Mouse (Mus musculus) forebrain, embryonic 16.5 days (tissue): ENCODE results near the gene Wdr62. TPM values are rescaled to one million over a fixed set of nuclear protein-coding genes. Genes with fewer than 3 reads are reported as not detected.
A peak's percentile ranks its signal among the peaks of the same experiment; 100 is the strongest.
"Not testable (repeated sequence)": the region's sequence is repeated elsewhere in the genome, so short reads cannot be mapped to it uniquely, and the experiment has no call there.

Experiments used
- ATAC-seq: fragments of 200-750 bp; cut with Nextera tagmentation; 2 replicates; pipeline ENCODE4 v1.8.0; 2017; ENCODE audit warnings: mild to moderate bottlenecking, moderate library complexity
- H3K27ac ChIP-seq: fragments of 300-500 bp; sonication (generic); 2 replicates; pipeline ENCODE4 v1.5.1; 2014; ENCODE audit warnings: low read length, control low read depth
- H3K27me3 ChIP-seq: fragments of 300-500 bp; sonication (generic); replicated peaks from 2 replicates; pipeline ENCODE4 v1.6.1; 2014; ENCODE audit warnings: low read length; ENCODE audit not compliant: control insufficient read depth, insufficient read depth
- H3K36me3 ChIP-seq: fragments of 300-500 bp; sonication (generic); 2 replicates; pipeline ENCODE4 v1.6.1; 2014; ENCODE audit not compliant: control insufficient read depth, insufficient read depth
- H3K4me1 ChIP-seq: fragments of 300-500 bp; sonication (generic); replicated peaks from 2 replicates; pipeline ENCODE4 v1.6.1; 2014; ENCODE audit warnings: low read length; ENCODE audit not compliant: control insufficient read depth, insufficient read depth
- H3K4me2 ChIP-seq: fragments of 300-500 bp; sonication (generic); 2 replicates; pipeline ENCODE4 v1.6.1; 2014; ENCODE audit warnings: mild to moderate bottlenecking, low read length, control low read depth
- H3K4me3 ChIP-seq: fragments of 300-500 bp; sonication (generic); replicated peaks from 2 replicates; pipeline ENCODE4 v1.5.1; 2014; ENCODE audit warnings: mild to moderate bottlenecking, low read length, control low read depth
- H3K9ac ChIP-seq: fragments of 300-500 bp; sonication (generic); replicated peaks from 2 replicates; pipeline ENCODE4 v1.6.1; 2014; ENCODE audit warnings: low read depth, low read length, control low read depth
- H3K9me3 ChIP-seq: fragments of 300-500 bp; sonication (generic); 2 replicates; pipeline ENCODE4 v1.6.1; 2016; ENCODE audit warnings: low read length; ENCODE audit not compliant: control insufficient read depth
- WGBS: fragments of 180-500 bp; shearing (Covaris S2); extraction: QIAGEN DNeasy Blood & Tissue Kit; methylation state at CpG from one replicate; pipeline ENCODE4 v1.1.7; 2014; 5-methylcytosine and 5-hydroxymethylcytosine counted together
- polyA plus RNA-seq: library from polyadenylated mRNA; unstranded; fragments of >200 nt; fragmentation: Nextera tagmentation; extraction: Ambion mirVana; gene quantifications from 2 replicates; pipeline ENCODE4 v1.2.1, GENCODE M21; 2015

Wdr62 gene
- polyA plus RNA-seq, 1 experiment from 2014 or later, result 8.2 TPM

- H3K4me3 ChIP-seq, H3K4me2 ChIP-seq, H3K9me3 ChIP-seq, ATAC-seq, H3K4me1 ChIP-seq, H3K27ac ChIP-seq, H3K36me3 ChIP-seq, H3K9ac ChIP-seq, H3K27me3 ChIP-seq: not testable (repeated sequence)
- WGBS, result 61% methylated on average over 5 of the region's 5 CpGs
Measured at GRCm38 (mm10) chr7:30206364-30206763, 73.9 kb downstream of the Wdr62 start.

GRCm38 (mm10) chr7:30205383-30205782, 74.8 kb downstream of the Wdr62 start:
- Histone ChIP-seq H3K4me1 (no peaks in the 10 kb centered on the region), H3K27ac (no peak overlapping the region), H3K36me3 (no peaks in the 10 kb centered on the region), H3K9me3 (no peaks in the 10 kb centered on the region), H3K4me3 (no peak overlapping the region), H3K9ac (no peak overlapping the region), H3K27me3 (0 out of 2 replicates have a peak, but pooled peaks cover 2% of the 10 kb centered on the region), H3K4me2 (no peak overlapping the region)
- WGBS, result 3% methylated on average over 2 of the region's 2 CpGs
- no peak for ATAC-seq

GRCm38 (mm10) chr7:30204380-30204779, 75.8 kb downstream of the Wdr62 start:
- no peak overlapping the region for H3K27ac ChIP-seq
- no peaks in the 10 kb centered on the region for H3K4me1 ChIP-seq
- no peaks in the 10 kb centered on the region for H3K36me3 ChIP-seq
- no peak overlapping the region for H3K4me3 ChIP-seq
- H3K27me3 ChIP-seq, result 0 out of 2 replicates have a peak, but pooled peaks cover 2% of the 10 kb centered on the region
- H3K9me3 ChIP-seq, result no peaks in the 10 kb centered on the region
- H3K4me2 ChIP-seq, result no peak overlapping the region
- no peak overlapping the region for H3K9ac ChIP-seq
- 17% methylated on average over 8 of the region's 8 CpGs for WGBS
- ATAC-seq, result no peak

- Histone ChIP-seq H3K4me1 (peaks cover 8% of the 10 kb centered on the region), H3K27ac (no peak overlapping the region)
- 84% methylated on average over 11 of the region's 11 CpGs for WGBS
Measured at GRCm38 (mm10) chr7:30202895-30203690, 77.1 kb downstream of the Wdr62 start.

GRCm38 (mm10) chr7:30200661-30201060, 79.6 kb downstream of the Wdr62 start:
- H3K4me2 ChIP-seq, H3K4me1 ChIP-seq, H3K4me3 ChIP-seq, H3K9me3 ChIP-seq, H3K36me3 ChIP-seq, ATAC-seq, H3K27me3 ChIP-seq, H3K27ac ChIP-seq, H3K9ac ChIP-seq: not testable (repeated sequence)
- 90% methylated on average over 5 of the region's 5 CpGs for WGBS

More at GRCm38 (mm10) chr7:30202895-30203690, 77.1 kb downstream of the Wdr62 start:
- H3K9ac ChIP-seq, result no peak overlapping the region
- 0 out of 2 replicates have a peak, but pooled peaks cover 2% of the 10 kb centered on the region for H3K27me3 ChIP-seq
- no peaks in the 10 kb centered on the region for H3K9me3 ChIP-seq
- no peak overlapping the region for H3K4me3 ChIP-seq
- no peak overlapping the region for H3K4me2 ChIP-seq
- ATAC-seq, result no peak
- no peaks in the 10 kb centered on the region for H3K36me3 ChIP-seq

- H3K9ac ChIP-seq, result no peak overlapping the region
- peaks cover 8% of the 10 kb centered on the region for H3K4me1 ChIP-seq
- H3K27me3 ChIP-seq, result no peaks in the 10 kb centered on the region
- H3K4me3 ChIP-seq, result no peak overlapping the region
- 77% methylated on average over 5 of the region's 5 CpGs for WGBS
- H3K4me2 ChIP-seq, result no peak overlapping the region
- ATAC-seq, result no peak
- no peak overlapping the region for H3K27ac ChIP-seq
- H3K36me3 ChIP-seq, result no peaks in the 10 kb centered on the region
- no peaks in the 10 kb centered on the region for H3K9me3 ChIP-seq
Measured at GRCm38 (mm10) chr7:30200200-30200599, 80.0 kb downstream of the Wdr62 start.

GRCm38 (mm10) chr7:30199498-30200139, 80.6 kb downstream of the Wdr62 start:
- Histone ChIP-seq H3K9me3 (no peaks in the 10 kb centered on the region), H3K4me1 (peaks cover 11% of the 10 kb centered on the region), H3K9ac (no peak overlapping the region), H3K4me3 (no peak overlapping the region), H3K27me3 (no peaks in the 10 kb centered on the region), H3K36me3 (no peaks in the 10 kb centered on the region), H3K4me2 (no peak overlapping the region), H3K27ac (no peak overlapping the region)
- WGBS, result 83% methylated on average over 18 of the region's 18 CpGs
- no peak for ATAC-seq

GRCm38 (mm10) chr7:30198481-30198971, 81.7 kb downstream of the Wdr62 start, which contains the start of gene Capns1:
Gene Capns1, minus strand, starts transcription at chr7:30198811.
- peak within 1 kb of the TSS; percentile 32 for H3K4me3 ChIP-seq
- 2% methylated on average over 8 of the region's 8 CpGs for WGBS
- peaks cover 12% of the 10 kb centered on the region for H3K4me1 ChIP-seq
- peak within 1 kb of the TSS; percentile 48 for H3K4me2 ChIP-seq
- H3K27me3 ChIP-seq, result no peaks in the 10 kb centered on the region
- no peaks in the 10 kb centered on the region for H3K9me3 ChIP-seq
- peak; percentile 46; the same call in 1 of the 2 replicates for ATAC-seq
- no peaks in the 10 kb centered on the region for H3K36me3 ChIP-seq
- no peak within 1 kb of the TSS for H3K9ac ChIP-seq
- 0 out of 2 replicates have a peak within 1 kb of the TSS, but pooled peaks have one; percentile 7 for H3K27ac ChIP-seq

- Histone ChIP-seq H3K4me1 (peaks cover 20% of the 10 kb centered on the region), H3K9me3 (no peaks in the 10 kb centered on the region), H3K9ac (no peak overlapping the region), H3K27ac (no peak overlapping the region), H3K36me3 (no peaks in the 10 kb centered on the region), H3K4me3 (no peak overlapping the region), H3K27me3 (no peaks in the 10 kb centered on the region), H3K4me2 (no peak overlapping the region)
- no peak for ATAC-seq
- WGBS, result 77% methylated on average over 5 of the region's 5 CpGs
Measured at GRCm38 (mm10) chr7:30197592-30198129, 82.6 kb downstream of the Wdr62 start.
